Mouse (Mus musculus) intestine, embryonic 16.5 days (tissue): ENCODE measurements around the gene Selenom. TPM values are rescaled to one million over a fixed set of nuclear protein-coding genes. Genes with fewer than 3 reads are reported as not detected.

Experiments
- ATAC-seq: fragments of 200-750 bp; cut with Nextera tagmentation; 2 replicates; pipeline ENCODE4 v1.8.0; 2017; ENCODE audit warnings: moderate TSS enrichment, moderate library complexity
- H3K27ac ChIP-seq: fragments of 300-500 bp; sonication (generic); 2 replicates; pipeline ENCODE4 v1.5.1; 2014; ENCODE audit warnings: mild to moderate bottlenecking, low read length
- H3K27me3 ChIP-seq: fragments of 300-500 bp; sonication (generic); replicated peaks from 2 replicates; pipeline ENCODE4 v1.6.1; 2014; ENCODE audit warnings: low read length, control low read depth, mixed read lengths; ENCODE audit not compliant: control insufficient read depth, insufficient read depth
- H3K36me3 ChIP-seq: fragments of 300-500 bp; sonication (generic); 2 replicates; pipeline ENCODE4 v1.6.1; 2014; ENCODE audit warnings: low read length, control low read depth; ENCODE audit not compliant: control insufficient read depth, insufficient read depth
- H3K4me1 ChIP-seq: fragments of 300-500 bp; sonication (generic); 2 replicates; pipeline ENCODE4 v1.6.1; 2014; ENCODE audit warnings: low read length, control low read depth, mixed read lengths; ENCODE audit not compliant: control insufficient read depth, insufficient read depth
- H3K4me2 ChIP-seq: fragments of 300-500 bp; sonication (generic); 2 replicates; pipeline ENCODE4 v1.6.1; 2014; ENCODE audit warnings: low read depth, low read length, control low read depth
- H3K4me3 ChIP-seq: fragments of 300-500 bp; sonication (generic); 2 replicates; pipeline ENCODE4 v1.5.1; 2014; ENCODE audit warnings: mild to moderate bottlenecking, low read length
- H3K9ac ChIP-seq: fragments of 300-500 bp; sonication (generic); 2 replicates; pipeline ENCODE4 v1.6.1; 2014; ENCODE audit warnings: low read depth, low read length
- H3K9me3 ChIP-seq: fragments of 300-500 bp; sonication (generic); 2 replicates; pipeline ENCODE4 v1.6.1; 2016; ENCODE audit warnings: low read length, control low read depth; ENCODE audit not compliant: control insufficient read depth
- WGBS: fragments of 180-500 bp; shearing (Covaris S2); extraction: QIAGEN DNeasy Blood & Tissue Kit; methylation state at CpG from one replicate; pipeline ENCODE4 v1.1.7; 2014; 5-methylcytosine and 5-hydroxymethylcytosine counted together
- polyA plus RNA-seq: library from polyadenylated mRNA; unstranded; fragments of >200 nt; fragmentation: Nextera tagmentation; extraction: Ambion mirVana; gene quantifications from 2 replicates; pipeline ENCODE4 v1.2.1, GENCODE M21; 2015

Gene Selenom
- polyA plus RNA-seq, 1 experiment from 2014 or later = 185 TPM

- no peaks in the 10 kb centered on the region for H3K36me3 ChIP-seq
- peak overlapping the region; percentile 8; the same call in 1 of the 2 replicates for H3K27ac ChIP-seq
- ATAC-seq = peak; percentile 21
- no peak overlapping the region for H3K4me3 ChIP-seq
- no peaks in the 10 kb centered on the region for H3K9me3 ChIP-seq
- no peak overlapping the region for H3K4me2 ChIP-seq
- peaks cover 17% of the 10 kb centered on the region for H3K4me1 ChIP-seq
- H3K9ac ChIP-seq = no peak overlapping the region
- H3K27me3 ChIP-seq = no peaks in the 10 kb centered on the region
- WGBS = 49% methylated on average over 8 of the region's 8 CpGs
Measured at GRCm38 (mm10) chr11:3509181-3510085, 5.1 kb upstream of the Selenom start.

- Histone ChIP-seq H3K9ac (no peak overlapping the region), H3K4me2 (no peak overlapping the region), H3K27ac (no peak overlapping the region; the same call in 1 of the 2 replicates), H3K27me3 (no peaks in the 10 kb centered on the region), H3K9me3 (no peaks in the 10 kb centered on the region), H3K36me3 (no peaks in the 10 kb centered on the region), H3K4me3 (no peak overlapping the region), H3K4me1 (peaks cover 13% of the 10 kb centered on the region)
- ATAC-seq = no peak
- WGBS = 74% methylated on average over 2 of the region's 2 CpGs
Measured at GRCm38 (mm10) chr11:3510321-3510720, 4.2 kb upstream of the Selenom start.

GRCm38 (mm10) chr11:3513291-3513690 lies 1.2 kb upstream of the Selenom start:
- no peaks in the 10 kb centered on the region; the same call in 1 of the 2 replicates for H3K27me3 ChIP-seq
- H3K4me2 ChIP-seq = no peak overlapping the region
- H3K9ac ChIP-seq = no peak overlapping the region
- peaks cover 31% of the 10 kb centered on the region for H3K4me1 ChIP-seq
- 88% methylated on average over 6 of the region's 6 CpGs for WGBS
- no peaks in the 10 kb centered on the region for H3K9me3 ChIP-seq
- H3K4me3 ChIP-seq = no peak overlapping the region
- no peak overlapping the region for H3K27ac ChIP-seq
- no peaks in the 10 kb centered on the region for H3K36me3 ChIP-seq
- no peak for ATAC-seq

GRCm38 (mm10) chr11:3515216-3515615 lies 732 bp downstream of the Selenom start:
- H3K27ac ChIP-seq = peak overlapping the region; percentile 59
- 20% methylated on average over 4 of the region's 4 CpGs for WGBS
- peaks cover 24% of the 10 kb centered on the region for H3K4me1 ChIP-seq
- peak overlapping the region; percentile 75 for H3K9ac ChIP-seq
- no peaks in the 10 kb centered on the region; the same call in 1 of the 2 replicates for H3K27me3 ChIP-seq
- H3K9me3 ChIP-seq = no peaks in the 10 kb centered on the region
- no peaks in the 10 kb centered on the region for H3K36me3 ChIP-seq
- H3K4me3 ChIP-seq = peak overlapping the region; percentile 64
- peak overlapping the region; percentile 73 for H3K4me2 ChIP-seq
- peak; percentile 12 for ATAC-seq

- H3K27ac ChIP-seq = peak overlapping the region; percentile 59; the same call in 1 of the 2 replicates
- H3K4me2 ChIP-seq = peak overlapping the region; percentile 73
- H3K36me3 ChIP-seq = peaks cover 3% of the 10 kb centered on the region; the same call in 1 of the 2 replicates
- WGBS = 77% methylated on average over 4 of the region's 4 CpGs
- peak overlapping the region; percentile 64 for H3K4me3 ChIP-seq
- H3K9ac ChIP-seq = peak overlapping the region; percentile 75
- no peaks in the 10 kb centered on the region; the same call in 1 of the 2 replicates for H3K27me3 ChIP-seq
- 0 out of 2 replicates have a peak, but pooled peaks have one; percentile 11 for ATAC-seq
- no peaks in the 10 kb centered on the region for H3K9me3 ChIP-seq
- peaks cover 22% of the 10 kb centered on the region for H3K4me1 ChIP-seq
Measured at GRCm38 (mm10) chr11:3515637-3516036, 1.2 kb downstream of the Selenom start.

GRCm38 (mm10) chr11:3516121-3516520 lies 1.6 kb downstream of the Selenom start:
- Histone ChIP-seq H3K9me3 (no peaks in the 10 kb centered on the region), H3K27me3 (no peaks in the 10 kb centered on the region; the same call in 1 of the 2 replicates), H3K4me1 (peaks cover 22% of the 10 kb centered on the region), H3K36me3 (peaks cover 7% of the 10 kb centered on the region; the same call in 1 of the 2 replicates), H3K27ac (0 out of 2 replicates have a peak overlapping the region, but pooled peaks have one; percentile 59), H3K4me3 (peak overlapping the region; percentile 64), H3K9ac (peak overlapping the region; percentile 75), H3K4me2 (peak overlapping the region; percentile 73)
- ATAC-seq = no peak
- 76% methylated on average over 5 of the region's 5 CpGs for WGBS

- no peaks in the 10 kb centered on the region; the same call in 1 of the 2 replicates for H3K27me3 ChIP-seq
Measured at GRCm38 (mm10) chr11:3516859-3517845, 2.7 kb downstream of the Selenom start.

DNA sequence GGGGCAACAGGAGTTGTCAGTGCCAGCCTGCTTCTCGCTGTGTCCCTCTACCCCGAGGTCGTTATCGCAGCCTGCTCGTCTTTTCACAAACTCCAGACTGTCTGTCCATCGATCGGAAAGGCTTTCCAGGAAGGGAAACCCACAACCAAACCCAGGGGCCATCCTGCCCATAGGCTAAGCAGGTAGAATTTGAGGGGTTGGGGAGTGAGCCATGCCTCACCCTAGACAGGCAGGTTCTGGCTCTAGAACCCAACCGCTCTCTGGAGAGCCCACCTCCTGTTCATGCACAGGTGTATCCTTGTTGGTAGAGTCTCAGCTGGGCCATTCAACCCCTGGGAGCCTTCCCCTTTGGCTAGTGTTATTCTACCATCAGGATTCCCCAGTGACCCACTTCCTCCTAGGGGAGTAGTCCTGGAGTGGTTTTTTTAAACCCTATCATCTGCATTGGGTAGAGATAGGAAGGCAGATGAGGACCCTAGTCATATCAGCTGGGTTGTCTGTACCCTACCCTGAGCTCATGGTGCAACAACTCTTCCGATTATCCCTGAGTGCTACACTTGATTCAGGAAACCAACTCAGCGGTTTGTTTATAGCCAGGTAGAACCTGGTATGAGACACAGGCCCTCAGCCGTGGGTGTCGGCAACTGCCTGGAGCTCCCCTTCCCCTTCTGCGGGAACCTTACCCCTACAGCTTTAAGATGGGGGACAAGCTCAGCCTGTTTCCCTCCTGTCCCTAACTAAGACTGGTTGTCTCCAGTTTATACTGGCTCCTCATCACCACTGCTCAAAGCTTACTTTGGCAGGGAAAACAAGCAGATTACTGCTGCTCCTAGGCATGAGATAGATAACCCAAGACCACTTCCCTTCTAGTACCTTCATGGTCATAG lies 3.6 kb downstream of the Selenom start:
- Histone ChIP-seq H3K4me2 (peak overlapping the region; percentile 73), H3K9me3 (no peaks in the 10 kb centered on the region), H3K27me3 (no peaks in the 10 kb centered on the region; the same call in 1 of the 2 replicates), H3K9ac (no peak overlapping the region), H3K27ac (no peak overlapping the region), H3K4me3 (peak overlapping the region; percentile 37; the same call in 1 of the 2 replicates), H3K4me1 (peaks cover 22% of the 10 kb centered on the region), H3K36me3 (peaks cover 7% of the 10 kb centered on the region)
- ATAC-seq = 0 out of 2 replicates have a peak, but pooled peaks have one; percentile 1
- WGBS = 49% methylated on average over 13 of the region's 13 CpGs

More at GRCm38 (mm10) chr11:3516859-3517845, 2.7 kb downstream of the Selenom start:
- Histone ChIP-seq H3K36me3 (peaks cover 7% of the 10 kb centered on the region; the same call in 1 of the 2 replicates), H3K4me1 (peaks cover 22% of the 10 kb centered on the region), H3K27ac (no peak overlapping the region), H3K4me2 (peak overlapping the region; percentile 73), H3K9ac (peak overlapping the region; percentile 61), H3K9me3 (no peaks in the 10 kb centered on the region), H3K4me3 (peak overlapping the region; percentile 37)
- ATAC-seq = peak; percentile 22; the same call in 1 of the 2 replicates
- WGBS = 2% methylated on average over 50 of the region's 50 CpGs
